Mouse (Mus musculus): Measurements from ENCODE around the gene Casc1. TPM values are rescaled to one million over a fixed set of nuclear protein-coding genes. Genes with fewer than 3 reads are reported as not detected.

Casc1 gene
- polyA plus RNA-seq, 1 experiment: 0.11 TPM

DNA sequence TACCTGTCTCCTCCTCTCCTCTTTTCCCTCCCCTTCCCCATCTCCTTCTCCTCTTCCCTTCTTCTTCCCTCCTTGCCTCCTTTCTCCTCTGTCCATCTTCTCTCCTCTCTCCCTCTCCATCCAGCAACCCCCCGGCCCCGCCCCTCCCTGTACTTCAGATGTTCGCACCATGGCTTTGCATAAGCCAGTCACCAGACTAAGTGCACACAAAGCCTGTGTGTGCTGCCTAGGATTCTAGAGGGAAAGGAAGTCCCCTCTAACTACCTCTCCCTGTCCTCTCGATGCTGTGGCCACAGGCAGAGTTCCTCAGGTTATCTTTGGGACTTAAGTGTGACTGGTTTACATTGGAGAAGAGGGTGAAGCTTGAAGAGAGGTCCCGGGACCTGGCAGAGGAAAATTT is 50.2 kb downstream of the Casc1 start:
- peaks cover 4% of the 10 kb centered on the region for H3K27me3 ChIP-seq (ENCODE audit: control insufficient read depth, insufficient read depth, insufficient read length)
- no peaks in the 10 kb centered on the region for H3K36me3 ChIP-seq (ENCODE audit: control insufficient read depth, insufficient read depth)
- no peak for TF ChIP-seq MYOG (IDR thresholded peaks at IDR 0.05; ENCODE audit: control insufficient read depth in 1 of 3, insufficient read depth in 1 of 3, insufficient read length in 2 of 3, low read depth in 2 of 3)
- TF ChIP-seq POLR2A (IDR thresholded peaks at IDR 0.05; ENCODE audit: insufficient read length, low read depth): no peak
- TF ChIP-seq MAX (IDR thresholded peaks at IDR 0.05; ENCODE audit: low read depth): no peak
- no peak for TF ChIP-seq POLR2AphosphoS2 (IDR thresholded peaks at IDR 0.05; ENCODE audit: insufficient read length, low read depth)
- TF ChIP-seq MYOD1 (IDR thresholded peaks at IDR 0.05; ENCODE audit: control insufficient read depth in 1 of 3, insufficient read length in 2 of 3, low read depth in 2 of 3): no peak
- no peak for TF ChIP-seq SRF (IDR thresholded peaks at IDR 0.05; ENCODE audit: control insufficient read depth, insufficient read length, low read depth)
- no peak for TF ChIP-seq TCF3 (IDR thresholded peaks at IDR 0.05; ENCODE audit: insufficient read length, low read depth)
- TF ChIP-seq USF1 (IDR thresholded peaks at IDR 0.05; ENCODE audit: low read depth): no peak
- no peak for TF ChIP-seq TCF12 (IDR thresholded peaks at IDR 0.05; ENCODE audit: insufficient read depth, poor library complexity, severe bottlenecking)
- H3K4me2 ChIP-seq (ENCODE audit: low read depth): no peak overlapping the region
- no peak overlapping the region for H3K4me3 ChIP-seq
- no peaks in the 10 kb centered on the region for H3K79me2 ChIP-seq (ENCODE audit: control insufficient read depth, insufficient read depth)
- H3ac ChIP-seq (ENCODE audit: control insufficient read depth, insufficient read length): no peak overlapping the region

DNA sequence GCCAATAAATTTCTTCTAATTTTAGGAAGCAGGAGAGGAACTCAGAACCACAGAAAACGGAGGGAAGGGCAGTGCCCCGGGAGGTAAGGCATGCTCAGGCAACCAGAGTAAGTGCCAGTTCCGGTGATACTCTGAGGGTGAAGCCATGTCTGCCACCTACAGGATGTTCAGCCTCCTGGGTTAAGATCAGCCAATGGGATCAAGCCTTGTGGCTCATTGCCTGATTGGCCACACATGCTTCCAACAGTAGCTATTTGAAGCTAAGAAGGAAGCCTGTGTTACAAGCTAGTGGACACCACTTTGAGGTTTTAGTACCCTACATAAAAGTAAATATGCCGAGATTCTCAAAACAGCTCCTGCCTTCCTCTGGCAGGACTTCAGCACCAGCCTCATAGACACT is 52.2 kb downstream of the Casc1 start:
- Histone ChIP-seq H3K4me3 (no peak overlapping the region), H3K36me3 (ENCODE audit: control insufficient read depth, insufficient read depth) (no peaks in the 10 kb centered on the region), H3K27me3 (ENCODE audit: control insufficient read depth, insufficient read depth, insufficient read length) (peaks cover 4% of the 10 kb centered on the region), H3ac (ENCODE audit: control insufficient read depth, insufficient read length) (no peak overlapping the region), H3K4me2 (ENCODE audit: low read depth) (no peak overlapping the region), H3K79me2 (ENCODE audit: control insufficient read depth, insufficient read depth) (no peaks in the 10 kb centered on the region)
- TF ChIP-seq TCF3 (IDR thresholded peaks at IDR 0.05; ENCODE audit: insufficient read length, low read depth): no peak

DNA sequence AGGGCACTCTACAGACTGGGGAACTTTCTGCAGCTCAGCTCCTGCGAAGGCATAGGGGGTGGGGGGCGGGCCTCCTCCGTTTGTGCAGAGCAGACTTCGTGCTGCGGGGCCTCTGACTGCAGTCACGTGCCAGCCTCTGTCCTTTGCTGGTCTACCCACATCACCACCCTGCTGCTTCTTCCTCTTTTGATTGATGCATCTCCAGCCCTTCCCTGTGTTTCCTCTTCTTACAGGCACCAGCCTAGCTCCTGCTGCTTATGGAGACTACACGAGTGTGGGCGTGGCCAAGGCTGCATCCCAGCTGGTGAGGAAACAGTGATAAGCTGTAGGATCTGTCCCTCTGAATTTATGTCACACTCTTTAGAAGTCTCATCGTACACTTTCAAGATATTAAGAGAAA is 61.8 kb downstream of the Casc1 start:
- no peak overlapping the region for H3K4me2 ChIP-seq (ENCODE audit: low read depth)
- no peaks in the 10 kb centered on the region for H3K36me3 ChIP-seq (ENCODE audit: control insufficient read depth, insufficient read depth)
- no peaks in the 10 kb centered on the region for H3K79me2 ChIP-seq (ENCODE audit: control insufficient read depth, insufficient read depth)
- no peak for TF ChIP-seq MYOG (IDR thresholded peaks at IDR 0.05; ENCODE audit: control insufficient read depth in 1 of 3, insufficient read depth in 1 of 3, insufficient read length in 2 of 3, low read depth in 2 of 3)
- no peak for TF ChIP-seq MAX (IDR thresholded peaks at IDR 0.05; ENCODE audit: low read depth)
- no peak for TF ChIP-seq MYOD1 (IDR thresholded peaks at IDR 0.05; ENCODE audit: control insufficient read depth in 1 of 3, insufficient read length in 2 of 3, low read depth in 2 of 3)
- TF ChIP-seq CEBPB (IDR thresholded peaks at IDR 0.05; ENCODE audit: insufficient read depth, poor library complexity, severe bottlenecking): no peak
- TF ChIP-seq SRF (IDR thresholded peaks at IDR 0.05; ENCODE audit: control insufficient read depth, insufficient read length, low read depth): no peak
- TF ChIP-seq TCF12 (IDR thresholded peaks at IDR 0.05; ENCODE audit: insufficient read depth, poor library complexity, severe bottlenecking): no peak
- TF ChIP-seq E2F4 (IDR thresholded peaks at IDR 0.05; ENCODE audit: insufficient read depth): no peak
- TF ChIP-seq USF1 (IDR thresholded peaks at IDR 0.05; ENCODE audit: low read depth): no peak
- TF ChIP-seq TCF3 (IDR thresholded peaks at IDR 0.05; ENCODE audit: insufficient read length, low read depth): no peak
- no peak for TF ChIP-seq REST (IDR thresholded peaks at IDR 0.05; ENCODE audit: insufficient read depth, insufficient read length)
- TF ChIP-seq POLR2A (IDR thresholded peaks at IDR 0.05; ENCODE audit: insufficient read length, low read depth): no peak
- no peak for TF ChIP-seq POLR2AphosphoS2 (IDR thresholded peaks at IDR 0.05; ENCODE audit: insufficient read length, low read depth)
- no peak overlapping the region for H3ac ChIP-seq (ENCODE audit: control insufficient read depth, insufficient read length)
- no peaks in the 10 kb centered on the region for H3K27me3 ChIP-seq (ENCODE audit: control insufficient read depth, insufficient read depth, insufficient read length)
- H3K4me3 ChIP-seq: no peak overlapping the region

DNA sequence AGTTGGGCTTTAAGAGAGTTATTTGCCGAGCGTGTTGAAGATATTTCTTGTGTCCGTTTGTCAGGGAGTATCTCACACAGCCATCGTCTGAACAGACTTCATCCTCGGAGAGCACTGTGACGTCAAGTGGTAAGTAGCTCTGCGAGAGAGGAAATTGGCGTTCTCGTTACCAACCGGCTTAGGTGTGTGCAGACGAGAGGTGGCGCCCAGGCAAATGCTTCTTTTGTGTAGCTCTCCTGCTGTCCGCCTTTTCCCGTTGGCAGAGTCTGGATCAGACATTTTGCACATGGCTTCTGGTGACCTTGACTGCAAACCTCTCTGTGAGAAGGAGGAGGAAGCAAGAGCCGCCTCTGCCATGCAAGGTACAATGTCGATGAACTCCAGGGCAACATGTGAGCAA is 63.1 kb downstream of the Casc1 start:
- no peaks in the 10 kb centered on the region for H3K27me3 ChIP-seq (ENCODE audit: control insufficient read depth, insufficient read depth, insufficient read length)
- no peak overlapping the region for H3K4me2 ChIP-seq (ENCODE audit: low read depth)
- no peak overlapping the region for H3K4me3 ChIP-seq
- H3K79me2 ChIP-seq (ENCODE audit: control insufficient read depth, insufficient read depth): no peaks in the 10 kb centered on the region
- no peak overlapping the region for H3ac ChIP-seq (ENCODE audit: control insufficient read depth, insufficient read length)
- TF ChIP-seq TCF12 (IDR thresholded peaks at IDR 0.05; ENCODE audit: insufficient read depth, poor library complexity, severe bottlenecking) (no peak), USF1 (IDR thresholded peaks at IDR 0.05; ENCODE audit: low read depth) (no peak), MYOD1 (IDR thresholded peaks at IDR 0.05; ENCODE audit: control insufficient read depth in 1 of 3, insufficient read length in 2 of 3, low read depth in 2 of 3) (no peak), SRF (IDR thresholded peaks at IDR 0.05; ENCODE audit: control insufficient read depth, insufficient read length, low read depth) (no peak), MYOG (IDR thresholded peaks at IDR 0.05; ENCODE audit: control insufficient read depth in 1 of 3, insufficient read depth in 1 of 3, insufficient read length in 2 of 3, low read depth in 2 of 3) (no peak), POLR2A (IDR thresholded peaks at IDR 0.05; ENCODE audit: insufficient read length, low read depth) (no peak), MAX (IDR thresholded peaks at IDR 0.05; ENCODE audit: low read depth) (no peak), E2F4 (IDR thresholded peaks at IDR 0.05; ENCODE audit: insufficient read depth) (no peak), REST (IDR thresholded peaks at IDR 0.05; ENCODE audit: insufficient read depth, insufficient read length) (no peak), TCF3 (IDR thresholded peaks at IDR 0.05; ENCODE audit: insufficient read length, low read depth) (no peak), CEBPB (IDR thresholded peaks at IDR 0.05; ENCODE audit: insufficient read depth, poor library complexity, severe bottlenecking) (no peak), POLR2AphosphoS2 (IDR thresholded peaks at IDR 0.05; ENCODE audit: insufficient read length, low read depth) (no peak)
- H3K36me3 ChIP-seq (ENCODE audit: control insufficient read depth, insufficient read depth): no peaks in the 10 kb centered on the region

DNA sequence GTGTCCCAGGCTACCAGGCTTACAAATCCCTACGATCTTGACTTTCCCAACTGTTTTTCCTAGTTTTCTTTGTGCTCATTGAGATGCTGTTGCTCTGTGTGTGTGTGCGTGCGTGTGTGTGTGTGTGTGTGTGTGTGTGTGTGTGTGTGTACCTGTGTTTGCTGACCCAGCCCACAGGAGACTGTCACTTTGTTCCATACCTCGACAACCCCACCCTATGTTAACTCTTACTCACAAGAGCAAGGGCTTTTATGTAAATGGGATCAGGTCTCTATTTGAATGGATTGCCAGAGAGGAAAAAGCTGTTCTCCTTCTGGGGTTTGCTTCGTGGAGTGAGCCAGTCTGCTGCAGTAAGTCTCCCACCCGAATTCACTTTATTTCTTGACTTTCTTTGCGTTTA is 65.6 kb downstream of the Casc1 start:
- Histone ChIP-seq H3K79me2 (ENCODE audit: control insufficient read depth, insufficient read depth) (no peaks in the 10 kb centered on the region), H3ac (ENCODE audit: control insufficient read depth, insufficient read length) (no peak overlapping the region), H3K4me3 (no peak overlapping the region), H3K27me3 (ENCODE audit: control insufficient read depth, insufficient read depth, insufficient read length) (no peaks in the 10 kb centered on the region), H3K4me2 (ENCODE audit: low read depth) (no peak overlapping the region), H3K36me3 (ENCODE audit: control insufficient read depth, insufficient read depth) (no peaks in the 10 kb centered on the region)
- TF ChIP-seq MAX (IDR thresholded peaks at IDR 0.05; ENCODE audit: low read depth) (no peak), TCF12 (IDR thresholded peaks at IDR 0.05; ENCODE audit: insufficient read depth, poor library complexity, severe bottlenecking) (no peak), TCF3 (IDR thresholded peaks at IDR 0.05; ENCODE audit: insufficient read length, low read depth) (no peak)
